Mouse (Mus musculus): ENCODE results near the gene Mamdc4. TPM values are rescaled to one million over a fixed set of nuclear protein-coding genes. Genes with fewer than 3 reads are reported as not detected.
A peak's percentile ranks its signal among the peaks of the same experiment; 100 is the strongest.
"Not testable (repeated sequence)": the region's sequence is repeated elsewhere in the genome, so short reads cannot be mapped to it uniquely, and the experiment has no call there.

Gene Mamdc4
- polyA plus RNA-seq, 1 experiment: 8.7 TPM

- H3ac ChIP-seq (ENCODE audit: control insufficient read depth, insufficient read length): no peak overlapping the region
- peaks cover 33% of the 10 kb centered on the region for H3K79me2 ChIP-seq (ENCODE audit: control insufficient read depth, insufficient read depth)
- H3K27me3 ChIP-seq (ENCODE audit: control insufficient read depth, insufficient read depth, insufficient read length): no peaks in the 10 kb centered on the region
- H3K36me3 ChIP-seq (ENCODE audit: control insufficient read depth, insufficient read depth): peaks cover 7% of the 10 kb centered on the region
- TF ChIP-seq E2F4 (IDR thresholded peaks at IDR 0.05; ENCODE audit: insufficient read depth): no peak
- TF ChIP-seq CEBPB (IDR thresholded peaks at IDR 0.05; ENCODE audit: insufficient read depth, poor library complexity, severe bottlenecking): no peak
- no peak for TF ChIP-seq MYOG (IDR thresholded peaks at IDR 0.05; ENCODE audit: control insufficient read depth in 1 of 3, insufficient read depth in 1 of 3, insufficient read length in 2 of 3, low read depth in 2 of 3)
- TF ChIP-seq MAX (IDR thresholded peaks at IDR 0.05; ENCODE audit: low read depth): no peak
- TF ChIP-seq USF1 (IDR thresholded peaks at IDR 0.05; ENCODE audit: low read depth): no peak
- TF ChIP-seq TCF3 (IDR thresholded peaks at IDR 0.05; ENCODE audit: insufficient read length, low read depth): no peak
- no peak for TF ChIP-seq REST (IDR thresholded peaks at IDR 0.05; ENCODE audit: insufficient read depth, insufficient read length)
- no peak for TF ChIP-seq TCF12 (IDR thresholded peaks at IDR 0.05; ENCODE audit: insufficient read depth, poor library complexity, severe bottlenecking)
- TF ChIP-seq MYOD1 (IDR thresholded peaks at IDR 0.05; ENCODE audit: control insufficient read depth in 1 of 3, insufficient read length in 2 of 3, low read depth in 2 of 3): no peak
- TF ChIP-seq SRF (IDR thresholded peaks at IDR 0.05; ENCODE audit: control insufficient read depth, insufficient read length, low read depth): no peak
- TF ChIP-seq POLR2AphosphoS2 (IDR thresholded peaks at IDR 0.05; ENCODE audit: insufficient read length, low read depth): no peak
- TF ChIP-seq POLR2A (IDR thresholded peaks at IDR 0.05; ENCODE audit: insufficient read length, low read depth): no peak
- peak overlapping the region; percentile 80 for H3K4me3 ChIP-seq
- no peak overlapping the region for H3K4me2 ChIP-seq (ENCODE audit: low read depth)
Measured at GRCm38 (mm10) chr2:25556296-25556695, 18.3 kb downstream of the Mamdc4 start.

- H3K36me3 ChIP-seq (ENCODE audit: control insufficient read depth, insufficient read depth); H3K27me3 ChIP-seq (ENCODE audit: control insufficient read depth, insufficient read depth, insufficient read length); H3ac ChIP-seq (ENCODE audit: control insufficient read depth, insufficient read length); H3K4me2 ChIP-seq (ENCODE audit: low read depth); H3K4me3 ChIP-seq: not testable (repeated sequence)
- H3K79me2 ChIP-seq (ENCODE audit: control insufficient read depth, insufficient read depth): peaks cover 33% of the 10 kb centered on the region
Measured at GRCm38 (mm10) chr2:25555479-25555878, 19.2 kb downstream of the Mamdc4 start.

DNA sequence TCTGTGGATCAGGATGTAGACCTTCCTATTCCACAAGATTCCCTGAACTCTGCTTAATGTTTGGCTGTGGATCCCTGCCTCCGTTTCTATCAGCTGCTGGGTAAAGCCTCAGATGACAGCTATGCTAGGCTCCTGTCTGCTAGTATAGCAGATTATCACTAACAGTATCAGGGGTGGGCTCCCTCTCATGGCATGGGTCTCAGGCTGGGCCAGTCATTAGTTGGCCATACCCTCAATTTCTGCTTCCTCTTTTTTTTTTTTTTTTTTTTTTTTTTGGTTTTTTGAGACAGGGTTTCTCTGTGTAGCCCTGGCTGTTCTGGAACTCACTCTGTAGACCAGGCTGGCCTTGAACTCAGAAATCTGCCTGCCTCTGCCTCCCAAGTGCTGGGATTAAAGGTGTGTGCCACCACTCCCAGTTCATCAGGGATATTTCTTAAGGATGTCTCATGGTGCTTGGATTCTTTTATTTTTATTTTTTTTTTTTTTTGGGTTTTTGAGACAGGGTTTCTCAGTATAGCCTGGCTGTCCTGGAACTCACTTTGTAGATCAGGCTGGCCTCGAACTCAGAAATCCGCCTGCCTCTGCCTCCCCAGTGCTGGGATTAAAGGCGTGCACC lies 21.4 kb downstream of the Mamdc4 start:
- not testable (repeated sequence) for H3K4me2 ChIP-seq (ENCODE audit: low read depth); H3K4me3 ChIP-seq; H3K36me3 ChIP-seq (ENCODE audit: control insufficient read depth, insufficient read depth); H3K27me3 ChIP-seq (ENCODE audit: control insufficient read depth, insufficient read depth, insufficient read length); H3ac ChIP-seq (ENCODE audit: control insufficient read depth, insufficient read length)
- H3K79me2 ChIP-seq (ENCODE audit: control insufficient read depth, insufficient read depth): peaks cover 11% of the 10 kb centered on the region

DNA sequence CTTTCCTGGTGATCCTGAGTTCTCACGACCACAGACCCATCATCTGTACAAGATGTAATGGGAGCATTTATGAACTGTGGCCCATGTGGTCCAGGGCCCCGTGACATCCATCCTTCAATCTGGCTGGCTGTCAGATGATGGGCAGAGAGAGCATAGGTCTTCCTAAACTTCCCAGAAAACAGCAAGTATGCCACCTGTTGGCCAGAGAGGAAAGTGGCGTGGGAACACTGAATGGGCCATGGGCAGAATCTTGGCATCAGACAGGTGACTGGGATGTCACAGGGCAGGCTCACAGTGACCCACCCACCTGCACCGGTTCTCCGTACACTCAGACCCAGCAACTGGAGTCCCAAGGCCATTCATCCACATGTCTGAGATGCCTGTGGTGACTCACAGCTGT lies 23.5 kb downstream of the Mamdc4 start:
- Histone ChIP-seq H3K4me3 (no peak overlapping the region), H3ac (ENCODE audit: control insufficient read depth, insufficient read length) (no peak overlapping the region), H3K36me3 (ENCODE audit: control insufficient read depth, insufficient read depth) (no peaks in the 10 kb centered on the region), H3K27me3 (ENCODE audit: control insufficient read depth, insufficient read depth, insufficient read length) (no peaks in the 10 kb centered on the region), H3K79me2 (ENCODE audit: control insufficient read depth, insufficient read depth) (peaks cover 3% of the 10 kb centered on the region), H3K4me2 (ENCODE audit: low read depth) (no peak overlapping the region)
- TF ChIP-seq POLR2AphosphoS2 (IDR thresholded peaks at IDR 0.05; ENCODE audit: insufficient read length, low read depth) (no peak), TCF12 (IDR thresholded peaks at IDR 0.05; ENCODE audit: insufficient read depth, poor library complexity, severe bottlenecking) (no peak), USF1 (IDR thresholded peaks at IDR 0.05; ENCODE audit: low read depth) (peak; percentile 25), E2F4 (IDR thresholded peaks at IDR 0.05; ENCODE audit: insufficient read depth) (no peak)

DNA sequence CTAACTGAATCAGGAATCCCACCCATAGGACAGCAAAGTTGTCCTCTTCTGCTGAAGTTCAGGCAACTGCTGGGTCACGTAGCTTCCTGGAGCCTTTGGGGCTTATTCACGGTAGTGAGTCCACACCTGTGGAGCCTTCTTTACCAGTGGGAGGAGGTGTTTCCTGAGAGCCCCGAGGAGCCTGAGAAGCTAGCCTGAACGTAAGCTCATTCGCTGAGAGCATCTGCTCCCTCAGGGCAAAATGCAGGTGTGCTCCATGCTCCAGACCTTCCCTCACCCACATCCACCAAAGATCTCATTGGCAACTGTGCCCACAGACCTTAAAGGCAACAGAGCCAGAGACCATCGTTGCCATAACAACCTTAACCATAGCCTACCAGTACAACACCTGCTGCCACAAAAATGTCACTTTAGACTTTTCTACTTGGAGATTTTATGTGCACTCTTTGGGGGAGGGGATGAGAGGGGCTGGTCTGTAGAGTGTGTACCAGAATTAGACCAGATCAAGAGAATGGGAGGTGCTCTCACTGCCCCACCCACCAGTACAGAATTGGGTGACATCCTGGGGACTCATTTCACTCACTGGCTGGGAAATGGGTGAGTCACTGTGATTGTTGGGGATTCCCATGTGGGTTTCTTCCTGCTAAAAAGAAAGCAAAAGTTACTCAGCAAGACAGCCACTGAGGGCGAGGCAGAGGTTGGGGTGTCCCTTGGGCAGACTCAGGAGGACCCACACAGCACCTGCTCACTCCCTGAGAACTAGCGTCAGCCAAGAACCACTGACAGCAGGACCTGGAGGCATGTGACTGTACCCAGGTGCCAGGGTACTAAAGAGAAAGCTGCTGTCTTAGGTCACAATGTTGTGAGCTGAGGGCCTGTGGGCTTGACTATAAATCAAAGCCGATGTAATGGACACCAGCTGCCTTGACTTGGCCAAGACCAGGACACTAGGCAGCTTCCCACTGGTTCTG lies 25.3 kb downstream of the Mamdc4 start:
- Histone ChIP-seq H3ac (ENCODE audit: control insufficient read depth, insufficient read length) (no peak overlapping the region), H3K4me2 (ENCODE audit: low read depth) (peak overlapping the region; percentile 73), H3K36me3 (ENCODE audit: control insufficient read depth, insufficient read depth) (no peaks in the 10 kb centered on the region), H3K4me3 (no peak overlapping the region), H3K79me2 (ENCODE audit: control insufficient read depth, insufficient read depth) (peaks cover 22% of the 10 kb centered on the region), H3K27me3 (ENCODE audit: control insufficient read depth, insufficient read depth, insufficient read length) (no peaks in the 10 kb centered on the region)
- peak in 2 of 3 experiments; percentile 56 to 83 for TF ChIP-seq MYOD1 (IDR thresholded peaks at IDR 0.05; ENCODE audit: control insufficient read depth in 1 of 3, insufficient read length in 2 of 3, low read depth in 2 of 3)
- TF ChIP-seq CEBPB (IDR thresholded peaks at IDR 0.05; ENCODE audit: insufficient read depth, poor library complexity, severe bottlenecking): no peak
- TF ChIP-seq MAX (IDR thresholded peaks at IDR 0.05; ENCODE audit: low read depth): no peak
- peak in 1 of 3 experiments; percentile 76 for TF ChIP-seq MYOG (IDR thresholded peaks at IDR 0.05; ENCODE audit: control insufficient read depth in 1 of 3, insufficient read depth in 1 of 3, insufficient read length in 2 of 3, low read depth in 2 of 3)
- TF ChIP-seq E2F4 (IDR thresholded peaks at IDR 0.05; ENCODE audit: insufficient read depth): no peak
- TF ChIP-seq TCF12 (IDR thresholded peaks at IDR 0.05; ENCODE audit: insufficient read depth, poor library complexity, severe bottlenecking): no peak
- TF ChIP-seq POLR2A (IDR thresholded peaks at IDR 0.05; ENCODE audit: insufficient read length, low read depth): peak; percentile 27
- TF ChIP-seq REST (IDR thresholded peaks at IDR 0.05; ENCODE audit: insufficient read depth, insufficient read length): no peak
- no peak for TF ChIP-seq POLR2AphosphoS2 (IDR thresholded peaks at IDR 0.05; ENCODE audit: insufficient read length, low read depth)
- no peak for TF ChIP-seq USF1 (IDR thresholded peaks at IDR 0.05; ENCODE audit: low read depth)
